Mouse (Mus musculus): ENCODE data around the gene Pax2. TPM values are rescaled to one million over a fixed set of nuclear protein-coding genes. Genes with fewer than 3 reads are reported as not detected.
A peak's percentile ranks its signal among the peaks of the same experiment; 100 is the strongest.

The Pax2 gene
- polyA plus RNA-seq, 1 experiment from 2014 or later: 0.08 TPM

DNA sequence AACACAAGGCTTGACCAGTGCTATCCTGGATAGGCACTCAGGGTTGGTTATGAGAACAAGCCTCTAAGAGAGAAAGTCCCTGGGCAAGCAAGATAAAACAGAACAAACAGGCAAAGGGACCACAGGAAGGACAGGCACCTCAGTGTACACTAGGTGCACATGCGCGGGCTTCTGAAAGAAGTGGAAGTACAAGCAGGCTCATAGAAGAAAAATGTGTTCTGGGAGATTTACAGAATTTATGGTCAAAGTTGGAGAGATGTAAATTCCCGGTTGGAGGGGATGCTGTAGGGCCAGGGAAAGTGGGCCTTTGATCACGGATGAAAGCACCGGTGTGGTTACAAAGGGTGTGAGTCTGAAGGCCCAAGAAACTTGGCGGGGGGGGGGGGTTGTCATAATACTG, 10.1 kb upstream of the Pax2 start:
- H3K27me3 ChIP-seq (ENCODE audit: control insufficient read depth, insufficient read depth, low read length): peaks cover 89% of the 10 kb centered on the region
- no peaks in the 10 kb centered on the region for H3K9me3 ChIP-seq (ENCODE audit: control insufficient read depth, low read length)
- H3K9ac ChIP-seq (ENCODE audit: low read length): no peak overlapping the region
- 4% methylated on average over 6 of the region's 6 CpGs for WGBS
- no peaks in the 10 kb centered on the region for H3K36me3 ChIP-seq (ENCODE audit: control insufficient read depth, insufficient read depth, low read length)
- no peak overlapping the region for H3K27ac ChIP-seq (replicated peaks; ENCODE audit: low read depth, low read length)
- DNase-seq (ENCODE audit: low spot score) (peak; percentile 44), ATAC-seq (ENCODE audit: insufficient number of reproducible peaks, low FRiP score, low TSS enrichment, low read depth) (no peak)
- H3K4me2 ChIP-seq (ENCODE audit: low read depth, severe bottlenecking): no peak overlapping the region
- no peak overlapping the region for H3K4me3 ChIP-seq (ENCODE audit: low read depth, low read length)
- H3K4me1 ChIP-seq (ENCODE audit: control insufficient read depth, insufficient read depth, low read length): peaks cover 16% of the 10 kb centered on the region; the same call in 1 of the 2 replicates

GRCm38 (mm10) chr19:44746541-44747024, 9.3 kb upstream of the Pax2 start:
- Histone ChIP-seq H3K9me3 (ENCODE audit: control insufficient read depth, low read length) (no peaks in the 10 kb centered on the region), H3K9ac (ENCODE audit: low read length) (no peak overlapping the region), H3K4me1 (ENCODE audit: control insufficient read depth, insufficient read depth, low read length) (peaks cover 13% of the 10 kb centered on the region; the same call in 1 of the 2 replicates), H3K36me3 (ENCODE audit: control insufficient read depth, insufficient read depth, low read length) (no peaks in the 10 kb centered on the region), H3K27ac (replicated peaks; ENCODE audit: low read depth, low read length) (no peak overlapping the region), H3K4me3 (ENCODE audit: low read depth, low read length) (no peak overlapping the region), H3K4me2 (ENCODE audit: low read depth, severe bottlenecking) (peak overlapping the region; percentile 26; the same call in 1 of the 2 replicates), H3K27me3 (ENCODE audit: control insufficient read depth, insufficient read depth, low read length) (peaks cover 95% of the 10 kb centered on the region)
- 0% methylated on average over 33 of the region's 42 CpGs for WGBS
- DNase-seq (ENCODE audit: low spot score) (peak; percentile 53), ATAC-seq (ENCODE audit: insufficient number of reproducible peaks, low FRiP score, low TSS enrichment, low read depth) (no peak)

GRCm38 (mm10) chr19:44747471-44747870, 8.4 kb upstream of the Pax2 start:
- Histone ChIP-seq H3K4me2 (ENCODE audit: low read depth, severe bottlenecking) (no peak overlapping the region), H3K9ac (ENCODE audit: low read length) (no peak overlapping the region), H3K27ac (replicated peaks; ENCODE audit: low read depth, low read length) (no peak overlapping the region), H3K4me1 (ENCODE audit: control insufficient read depth, insufficient read depth, low read length) (peaks cover 9% of the 10 kb centered on the region; the same call in 1 of the 2 replicates), H3K36me3 (ENCODE audit: control insufficient read depth, insufficient read depth, low read length) (no peaks in the 10 kb centered on the region), H3K27me3 (ENCODE audit: control insufficient read depth, insufficient read depth, low read length) (peaks cover 95% of the 10 kb centered on the region), H3K9me3 (ENCODE audit: control insufficient read depth, low read length) (no peaks in the 10 kb centered on the region), H3K4me3 (ENCODE audit: low read depth, low read length) (no peak overlapping the region)
- no peak for ATAC-seq (ENCODE audit: insufficient number of reproducible peaks, low FRiP score, low TSS enrichment, low read depth)
- DNase-seq (ENCODE audit: low spot score): no peak
- WGBS: 6% methylated on average over 4 of the region's 4 CpGs

GRCm38 (mm10) chr19:44748271-44748670, 7.6 kb upstream of the Pax2 start:
- 2% methylated on average over 5 of the region's 5 CpGs for WGBS
- H3K4me3 ChIP-seq (ENCODE audit: low read depth, low read length): no peak overlapping the region
- H3K27me3 ChIP-seq (ENCODE audit: control insufficient read depth, insufficient read depth, low read length): peaks cover 95% of the 10 kb centered on the region
- no peak overlapping the region for H3K9ac ChIP-seq (ENCODE audit: low read length)
- DNase-seq (ENCODE audit: low spot score): peak; percentile 54
- no peak for ATAC-seq (ENCODE audit: insufficient number of reproducible peaks, low FRiP score, low TSS enrichment, low read depth)
- H3K9me3 ChIP-seq (ENCODE audit: control insufficient read depth, low read length): no peaks in the 10 kb centered on the region
- H3K36me3 ChIP-seq (ENCODE audit: control insufficient read depth, insufficient read depth, low read length): no peaks in the 10 kb centered on the region
- H3K4me1 ChIP-seq (ENCODE audit: control insufficient read depth, insufficient read depth, low read length): peaks cover 10% of the 10 kb centered on the region; the same call in 1 of the 2 replicates
- H3K4me2 ChIP-seq (ENCODE audit: low read depth, severe bottlenecking): no peak overlapping the region
- no peak overlapping the region for H3K27ac ChIP-seq (replicated peaks; ENCODE audit: low read depth, low read length)

GRCm38 (mm10) chr19:44749061-44749990, 6.5 kb upstream of the Pax2 start:
- DNase-seq (ENCODE audit: low spot score): peak; percentile 52
- no peak for ATAC-seq (ENCODE audit: insufficient number of reproducible peaks, low FRiP score, low TSS enrichment, low read depth)
- no peak overlapping the region for H3K27ac ChIP-seq (replicated peaks; ENCODE audit: low read depth, low read length)
- H3K27me3 ChIP-seq (ENCODE audit: control insufficient read depth, insufficient read depth, low read length): peaks cover 95% of the 10 kb centered on the region
- H3K4me2 ChIP-seq (ENCODE audit: low read depth, severe bottlenecking): no peak overlapping the region
- no peak overlapping the region for H3K9ac ChIP-seq (ENCODE audit: low read length)
- no peaks in the 10 kb centered on the region for H3K9me3 ChIP-seq (ENCODE audit: control insufficient read depth, low read length)
- peaks cover 11% of the 10 kb centered on the region; the same call in 1 of the 2 replicates for H3K4me1 ChIP-seq (ENCODE audit: control insufficient read depth, insufficient read depth, low read length)
- no peaks in the 10 kb centered on the region for H3K36me3 ChIP-seq (ENCODE audit: control insufficient read depth, insufficient read depth, low read length)
- WGBS: under 1% methylated on average over 18 of the region's 18 CpGs
- no peak overlapping the region for H3K4me3 ChIP-seq (ENCODE audit: low read depth, low read length)

DNA sequence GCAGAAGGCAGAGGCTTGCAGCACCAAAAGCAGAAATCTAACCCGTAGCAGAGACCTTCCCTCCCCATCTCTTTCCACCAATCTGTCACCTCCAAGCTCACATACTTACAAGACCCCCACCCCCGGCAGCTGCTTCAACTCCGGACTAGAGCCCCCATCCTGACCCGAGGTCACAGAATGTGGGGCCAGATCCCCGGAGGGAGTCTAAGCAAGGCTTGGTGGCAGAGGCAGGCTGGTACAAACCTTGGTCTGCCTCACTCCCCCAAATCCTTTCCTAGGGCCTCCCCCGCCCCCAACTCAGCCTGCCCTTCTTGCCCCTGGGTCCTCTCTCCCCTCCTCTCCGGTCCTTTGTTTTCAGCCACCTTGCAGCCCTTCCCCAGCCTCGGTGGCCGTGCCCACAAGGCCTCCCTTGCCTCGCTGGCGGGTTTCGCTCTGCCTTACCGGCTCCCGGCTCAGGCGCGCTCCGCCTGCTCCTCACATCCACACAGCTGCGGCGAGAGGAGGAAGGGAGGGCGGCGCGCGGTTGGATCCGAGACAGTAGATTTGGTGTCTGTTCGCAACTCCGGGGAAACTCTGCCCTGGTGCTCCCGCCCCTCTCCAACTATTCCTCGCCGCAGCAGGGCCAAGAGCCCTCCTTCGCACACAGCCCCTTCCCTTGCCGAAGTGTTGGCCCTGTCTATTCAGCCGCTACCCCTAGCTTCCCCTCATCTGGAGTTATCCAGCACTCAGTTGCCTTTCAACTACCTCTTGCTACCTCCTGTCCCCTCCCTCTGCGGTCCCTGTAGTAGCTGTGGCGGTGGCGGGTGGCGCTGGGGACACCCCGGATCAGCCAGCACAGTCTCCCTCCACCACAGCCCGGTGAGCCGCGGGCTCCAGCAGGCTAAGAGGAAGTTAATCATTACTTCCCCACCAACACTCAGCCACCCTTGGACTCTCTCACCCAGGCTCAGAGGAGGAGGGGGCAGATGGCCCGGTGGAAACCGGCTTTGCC, 5.5 kb upstream of the Pax2 start:
- peak; percentile 70 for DNase-seq (ENCODE audit: low spot score)
- H3K4me2 ChIP-seq (ENCODE audit: low read depth, severe bottlenecking): no peak overlapping the region
- H3K27me3 ChIP-seq (ENCODE audit: control insufficient read depth, insufficient read depth, low read length): peaks cover 95% of the 10 kb centered on the region
- 1% methylated on average over 42 of the region's 42 CpGs for WGBS
- H3K4me3 ChIP-seq (ENCODE audit: low read depth, low read length): 0 out of 2 replicates have a peak overlapping the region, but pooled peaks have one; percentile 3
- no peak overlapping the region for H3K27ac ChIP-seq (replicated peaks; ENCODE audit: low read depth, low read length)
- H3K36me3 ChIP-seq (ENCODE audit: control insufficient read depth, insufficient read depth, low read length): no peaks in the 10 kb centered on the region
- peaks cover 12% of the 10 kb centered on the region for H3K4me1 ChIP-seq (ENCODE audit: control insufficient read depth, insufficient read depth, low read length)
- H3K9ac ChIP-seq (ENCODE audit: low read length): no peak overlapping the region
- H3K9me3 ChIP-seq (ENCODE audit: control insufficient read depth, low read length): no peaks in the 10 kb centered on the region
- ATAC-seq (ENCODE audit: insufficient number of reproducible peaks, low FRiP score, low TSS enrichment, low read depth): 0 out of 2 replicates have a peak, but pooled peaks have one; percentile 14

GRCm38 (mm10) chr19:44751042-44751441, 4.8 kb upstream of the Pax2 start:
- no peak overlapping the region for H3K4me2 ChIP-seq (ENCODE audit: low read depth, severe bottlenecking)
- no peak overlapping the region for H3K27ac ChIP-seq (replicated peaks; ENCODE audit: low read depth, low read length)
- H3K9me3 ChIP-seq (ENCODE audit: control insufficient read depth, low read length): no peaks in the 10 kb centered on the region
- ATAC-seq (ENCODE audit: insufficient number of reproducible peaks, low FRiP score, low TSS enrichment, low read depth) (no peak), DNase-seq (ENCODE audit: low spot score) (no peak)
- no peaks in the 10 kb centered on the region for H3K36me3 ChIP-seq (ENCODE audit: control insufficient read depth, insufficient read depth, low read length)
- peaks cover 95% of the 10 kb centered on the region for H3K27me3 ChIP-seq (ENCODE audit: control insufficient read depth, insufficient read depth, low read length)
- H3K4me3 ChIP-seq (ENCODE audit: low read depth, low read length): no peak overlapping the region
- WGBS: 0% methylated on average over 9 of the region's 9 CpGs
- H3K4me1 ChIP-seq (ENCODE audit: control insufficient read depth, insufficient read depth, low read length): peaks cover 13% of the 10 kb centered on the region
- no peak overlapping the region for H3K9ac ChIP-seq (ENCODE audit: low read length)

DNA sequence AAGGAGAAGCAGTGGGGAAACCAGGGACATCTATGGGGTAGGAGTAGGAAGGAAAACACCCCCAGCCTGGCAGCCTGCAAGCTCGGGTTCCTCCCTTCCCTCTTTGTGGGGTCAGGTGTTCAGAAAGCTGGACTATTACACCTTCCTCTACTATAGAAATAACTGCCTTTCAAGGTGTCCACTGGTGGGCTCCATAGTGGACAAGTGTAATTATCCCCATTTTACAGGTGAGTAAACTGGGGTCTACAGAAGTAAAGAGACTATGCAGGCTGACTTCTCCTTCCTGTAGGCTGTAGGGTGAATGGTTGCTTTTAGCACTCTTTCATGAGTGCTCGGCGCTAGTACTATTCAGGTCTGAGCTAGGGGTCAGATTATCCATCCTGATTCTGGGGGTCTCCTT, 4.3 kb upstream of the Pax2 start:
- H3K9me3 ChIP-seq (ENCODE audit: control insufficient read depth, low read length): no peaks in the 10 kb centered on the region
- 1% methylated on average over 3 of the region's 3 CpGs for WGBS
- DNase-seq (ENCODE audit: low spot score) (no peak), ATAC-seq (ENCODE audit: insufficient number of reproducible peaks, low FRiP score, low TSS enrichment, low read depth) (no peak)
- H3K4me2 ChIP-seq (ENCODE audit: low read depth, severe bottlenecking): no peak overlapping the region
- no peak overlapping the region for H3K4me3 ChIP-seq (ENCODE audit: low read depth, low read length)
- peaks cover 96% of the 10 kb centered on the region for H3K27me3 ChIP-seq (ENCODE audit: control insufficient read depth, insufficient read depth, low read length)
- no peak overlapping the region for H3K27ac ChIP-seq (replicated peaks; ENCODE audit: low read depth, low read length)
- H3K9ac ChIP-seq (ENCODE audit: low read length): no peak overlapping the region
- H3K4me1 ChIP-seq (ENCODE audit: control insufficient read depth, insufficient read depth, low read length): peaks cover 15% of the 10 kb centered on the region
- H3K36me3 ChIP-seq (ENCODE audit: control insufficient read depth, insufficient read depth, low read length): no peaks in the 10 kb centered on the region
